Mouse (Mus musculus) R1 (cell line): ENCODE measurements around the gene Ehbp1l1.

Experiments used
- DNase-seq: peaks from one replicate; pipeline ENCODE4 v3.0.0-alpha.2; 2018; ENCODE audit warnings: low read depth, low spot score

Ehbp1l1 gene

GRCm38 (mm10) chr19:5668372-5668771, 57.7 kb downstream of the Ehbp1l1 start:
- no peak for DNase-seq

DNA sequence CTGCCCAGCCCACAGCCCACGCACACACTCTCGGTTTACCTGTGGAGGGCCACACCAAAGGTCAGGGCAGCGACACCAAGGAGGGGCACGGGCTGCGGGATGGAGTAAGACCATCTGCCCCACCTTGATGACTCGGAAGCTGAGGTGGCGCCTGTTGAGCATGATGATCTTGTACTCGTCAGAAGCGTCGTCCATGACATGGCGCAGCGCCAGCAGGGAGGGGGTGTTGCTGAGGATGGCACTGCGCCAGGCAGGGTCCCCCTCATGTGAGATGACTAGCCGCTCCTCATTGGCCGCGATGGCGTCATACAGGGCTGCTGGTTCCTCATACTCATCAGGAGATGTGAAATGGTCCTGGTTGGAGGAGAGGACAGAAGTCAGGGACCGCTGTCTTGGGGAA, 59.7 kb downstream of the Ehbp1l1 start:
- no peak for DNase-seq

DNA sequence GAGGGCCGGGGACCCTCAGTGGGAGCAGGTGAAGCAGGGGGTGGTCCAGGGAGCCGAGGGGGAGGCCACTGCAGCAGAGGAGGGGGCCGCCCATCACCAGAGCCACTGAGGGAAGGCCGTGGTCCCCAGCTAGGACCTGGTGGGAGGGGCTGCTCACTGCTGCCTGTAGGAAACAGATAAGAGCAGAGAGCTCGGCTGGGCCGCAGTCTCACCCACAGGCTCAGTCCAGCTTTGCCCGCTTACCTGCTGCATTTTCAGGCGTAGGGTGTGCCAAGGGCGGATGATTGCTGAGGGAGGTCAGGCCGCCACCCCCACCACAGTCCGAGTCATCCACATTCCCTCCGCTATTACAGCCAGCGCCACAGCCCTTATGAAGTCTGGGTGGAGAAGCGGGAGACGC, 60.7 kb downstream of the Ehbp1l1 start:
- no peak for DNase-seq

- DNase-seq, result no peak
Observed at GRCm38 (mm10) chr19:5664669-5665257, 61.4 kb downstream of the Ehbp1l1 start.

DNA sequence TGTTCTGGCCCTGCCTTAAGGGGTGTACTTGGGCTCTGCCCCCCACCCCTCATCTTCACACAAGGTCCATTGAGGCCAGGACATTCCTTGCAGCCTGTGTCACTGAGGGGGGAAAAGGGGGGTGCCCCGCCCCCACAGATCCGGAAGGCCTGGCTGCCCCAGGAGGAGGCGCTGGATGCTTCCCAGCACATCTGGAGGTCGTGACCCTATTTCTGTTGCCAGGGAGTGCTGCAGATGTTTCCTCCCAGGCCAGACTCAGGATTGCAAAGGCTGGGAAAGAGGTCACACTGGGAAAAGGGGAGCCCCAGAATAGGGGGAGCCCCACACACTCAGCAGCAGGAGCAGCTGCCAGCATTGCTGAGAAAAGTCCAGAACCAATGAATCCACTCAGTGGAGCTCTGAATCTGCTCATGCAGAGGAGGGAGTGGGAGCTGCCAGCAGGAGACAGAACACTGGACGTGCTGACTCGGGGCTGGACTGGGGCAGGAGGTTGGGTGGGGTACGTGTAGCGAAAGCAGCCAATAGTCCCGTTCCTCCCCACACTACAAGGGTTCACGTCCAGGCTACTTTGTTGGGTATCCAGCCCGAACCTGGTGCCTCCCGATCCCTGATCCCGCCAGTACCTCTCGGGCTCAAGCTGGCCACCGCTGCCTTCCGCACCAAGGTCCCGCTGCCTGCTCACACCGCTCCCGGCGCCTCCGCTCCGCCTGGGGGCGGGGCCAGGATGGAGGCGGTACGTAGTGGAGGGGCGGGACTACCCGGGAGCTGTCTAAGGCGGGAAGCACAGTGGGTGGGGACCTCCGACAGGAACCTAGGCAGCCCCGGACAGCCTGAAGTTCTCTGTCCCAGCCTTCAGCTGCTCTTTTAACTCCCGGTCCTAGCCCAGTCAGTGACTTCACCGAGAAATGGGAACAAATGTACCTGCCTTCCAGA, 62.9 kb downstream of the Ehbp1l1 start, which contains the start of gene Sipa1:
TSS of gene Sipa1 (minus strand) at position 727 of the 933 bp plus-strand sequence.
- peak; percentile 87 for DNase-seq

- DNase-seq, result no peak
Observed at GRCm38 (mm10) chr19:5662310-5662709, 63.8 kb downstream of the Ehbp1l1 start.

DNA sequence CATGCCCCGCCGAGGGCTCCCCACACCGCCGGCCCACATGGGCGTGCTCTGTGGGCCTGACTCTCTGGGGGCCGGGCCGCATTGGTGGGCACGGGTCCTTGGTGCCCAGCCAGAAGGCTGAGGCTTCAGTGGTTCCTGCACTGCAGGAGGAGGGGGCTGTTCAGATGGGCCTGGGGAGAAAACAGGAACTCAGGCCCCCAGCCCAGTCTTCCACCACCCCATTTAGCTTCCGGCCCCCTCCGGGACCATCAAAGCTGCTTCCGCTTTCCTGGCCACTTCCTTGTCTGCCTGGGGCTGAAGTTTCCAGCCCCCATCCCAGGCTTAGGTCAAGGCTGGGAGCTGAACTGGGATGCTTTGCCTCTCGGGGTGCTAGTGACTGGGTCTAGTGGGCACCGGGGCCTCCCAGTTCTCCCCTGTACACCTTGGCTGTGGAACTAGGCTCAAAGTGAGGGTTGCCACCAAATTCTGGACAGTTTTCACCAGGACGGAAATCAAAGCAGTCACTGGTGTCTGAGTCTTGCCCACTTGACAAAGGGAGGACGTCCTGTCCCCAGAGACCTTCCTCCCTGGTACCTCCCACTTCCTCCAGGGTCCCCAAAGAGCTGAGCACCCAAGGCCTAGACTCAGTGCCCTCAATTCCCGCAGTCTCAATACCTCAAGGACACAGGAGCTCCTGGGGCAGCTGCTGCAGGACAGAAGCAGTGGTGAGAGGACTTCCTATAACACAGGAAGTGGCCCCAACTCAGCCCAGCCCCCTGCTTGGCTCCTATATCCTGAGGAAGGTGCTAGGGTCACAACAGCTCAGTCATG, 65.0 kb downstream of the Ehbp1l1 start:
- no peak for DNase-seq
